Mouse (Mus musculus) liver, embryonic 11.5 days (tissue): ENCODE measurements at regions not wholly inside any gene's neighbourhood (a gene's known extent, or its start where the extent isn't known, plus 50 kb on each side); places are given as distances from the start of the nearest gene placed in this dataset.

Experiments used
- ATAC-seq: fragments of 200-750 bp; cut with Nextera tagmentation; replicated peaks from 2 replicates; pipeline ENCODE4 v1.8.0; 2017; ENCODE audit warnings: moderate number of reproducible peaks, mild to moderate bottlenecking, moderate TSS enrichment, moderate library complexity; ENCODE audit not compliant: low FRiP score
- DNase-seq: peaks from one replicate; pipeline ENCODE4 v3.0.0-alpha.2; 2017; ENCODE audit warnings: low spot score
- H3K27ac ChIP-seq: fragments of 300-500 bp; sonication (generic); 2 replicates; pipeline ENCODE4 v1.5.1; 2014; ENCODE audit warnings: mild to moderate bottlenecking, low read depth, low read length, control low read depth
- H3K27me3 ChIP-seq: fragments of 300-500 bp; sonication (generic); replicated peaks from 2 replicates; pipeline ENCODE4 v1.6.1; 2014; ENCODE audit warnings: low read length, mixed read lengths; ENCODE audit not compliant: control insufficient read depth, insufficient read depth
- H3K36me3 ChIP-seq: fragments of 300-500 bp; sonication (generic); 2 replicates; pipeline ENCODE4 v1.6.1; 2014; ENCODE audit warnings: mild to moderate bottlenecking, low read length, moderate library complexity, mixed read lengths; ENCODE audit not compliant: control insufficient read depth, insufficient read depth
- H3K4me1 ChIP-seq: fragments of 300-500 bp; sonication (generic); replicated peaks from 2 replicates; pipeline ENCODE4 v1.6.1; 2014; ENCODE audit warnings: low read length, mixed read lengths; ENCODE audit not compliant: control insufficient read depth, insufficient read depth
- H3K4me2 ChIP-seq: fragments of 300-500 bp; sonication (generic); 2 replicates; pipeline ENCODE4 v1.6.1; 2014; ENCODE audit warnings: mild to moderate bottlenecking, control low read depth, moderate library complexity
- H3K4me3 ChIP-seq: fragments of 300-500 bp; sonication (generic); 2 replicates; pipeline ENCODE4 v1.5.1; 2014; ENCODE audit warnings: low read depth, low read length, control low read depth
- H3K9ac ChIP-seq: fragments of 300-500 bp; sonication (generic); 2 replicates; pipeline ENCODE4 v1.6.1; 2014; ENCODE audit warnings: low read depth, low read length, control low read depth
- H3K9me3 ChIP-seq: fragments of 300-500 bp; sonication (generic); 2 replicates; pipeline ENCODE4 v1.6.1; 2016; ENCODE audit warnings: low read length, inconsistent platforms, mixed read lengths; ENCODE audit not compliant: control insufficient read depth
- WGBS: fragments of 180-500 bp; shearing (Covaris S2); extraction: QIAGEN DNeasy Blood & Tissue Kit; methylation state at CpG from one replicate; pipeline ENCODE4 v1.1.7; 2014; 5-methylcytosine and 5-hydroxymethylcytosine counted together

GRCm38 (mm10) chr4:56374466-56374865, 365.4 kb upstream of the Gm26657 start:
- Histone ChIP-seq H3K4me1 (no peaks in the 10 kb centered on the region), H3K27ac (no peak overlapping the region), H3K36me3 (no peaks in the 10 kb centered on the region), H3K9me3 (no peaks in the 10 kb centered on the region), H3K4me2 (no peak overlapping the region), H3K4me3 (no peak overlapping the region), H3K27me3 (no peaks in the 10 kb centered on the region), H3K9ac (no peak overlapping the region)
- DNase-seq (no peak), ATAC-seq (no peak)
- 85% methylated on average over 3 of the region's 3 CpGs for WGBS

GRCm38 (mm10) chr4:56373746-56374145, 366.1 kb upstream of the Gm26657 start:
- Histone ChIP-seq H3K4me3 (no peak overlapping the region), H3K36me3 (no peaks in the 10 kb centered on the region), H3K27ac (no peak overlapping the region), H3K9me3 (no peaks in the 10 kb centered on the region), H3K4me1 (no peaks in the 10 kb centered on the region), H3K9ac (no peak overlapping the region), H3K27me3 (no peaks in the 10 kb centered on the region), H3K4me2 (no peak overlapping the region)
- no peak for ATAC-seq
- DNase-seq: no peak
- 66% methylated on average over 4 of the region's 4 CpGs for WGBS

GRCm38 (mm10) chr4:56373167-56373566, 366.7 kb upstream of the Gm26657 start:
- Histone ChIP-seq H3K4me2 (no peak overlapping the region), H3K27me3 (no peaks in the 10 kb centered on the region), H3K36me3 (no peaks in the 10 kb centered on the region), H3K4me3 (no peak overlapping the region), H3K4me1 (no peaks in the 10 kb centered on the region), H3K27ac (no peak overlapping the region), H3K9ac (no peak overlapping the region), H3K9me3 (no peaks in the 10 kb centered on the region)
- DNase-seq (no peak), ATAC-seq (no peak)
- WGBS: 70% methylated on average over 4 of the region's 4 CpGs

- WGBS: 72% methylated on average over 7 of the region's 7 CpGs
- ATAC-seq (no peak), DNase-seq (no peak)
- H3K9ac ChIP-seq: no peak overlapping the region
- H3K36me3 ChIP-seq: no peaks in the 10 kb centered on the region
- no peaks in the 10 kb centered on the region for H3K4me1 ChIP-seq
- H3K4me3 ChIP-seq: no peak overlapping the region
- no peak overlapping the region for H3K4me2 ChIP-seq
- no peak overlapping the region for H3K27ac ChIP-seq
- no peaks in the 10 kb centered on the region for H3K9me3 ChIP-seq
- H3K27me3 ChIP-seq: no peaks in the 10 kb centered on the region
Measured at GRCm38 (mm10) chr4:56372711-56373110, 367.2 kb upstream of the Gm26657 start.

- 79% methylated on average over 6 of the region's 6 CpGs for WGBS
- H3K27me3 ChIP-seq: no peaks in the 10 kb centered on the region
- no peaks in the 10 kb centered on the region for H3K4me1 ChIP-seq
- no peak for DNase-seq
- no peaks in the 10 kb centered on the region for H3K9me3 ChIP-seq
- H3K36me3 ChIP-seq: no peaks in the 10 kb centered on the region
- no peak overlapping the region for H3K4me2 ChIP-seq
- H3K27ac ChIP-seq: no peak overlapping the region
- no peak overlapping the region for H3K9ac ChIP-seq
- H3K4me3 ChIP-seq: no peak overlapping the region
- ATAC-seq: no peak
Measured at GRCm38 (mm10) chr4:56364594-56364993, 375.3 kb upstream of the Gm26657 start.

GRCm38 (mm10) chr4:56362121-56362520, 377.7 kb upstream of the Gm26657 start:
- Histone ChIP-seq H3K36me3 (no peaks in the 10 kb centered on the region), H3K4me2 (no peak overlapping the region), H3K4me1 (no peaks in the 10 kb centered on the region), H3K9ac (no peak overlapping the region), H3K4me3 (no peak overlapping the region), H3K27me3 (no peaks in the 10 kb centered on the region), H3K9me3 (no peaks in the 10 kb centered on the region), H3K27ac (no peak overlapping the region)
- 51% methylated on average over 6 of the region's 6 CpGs for WGBS
- ATAC-seq (no peak), DNase-seq (no peak)

- no peaks in the 10 kb centered on the region for H3K9me3 ChIP-seq
- WGBS: 85% methylated on average over 5 of the region's 5 CpGs
- H3K4me1 ChIP-seq: no peaks in the 10 kb centered on the region
- no peak overlapping the region for H3K9ac ChIP-seq
- H3K27me3 ChIP-seq: no peaks in the 10 kb centered on the region
- no peaks in the 10 kb centered on the region for H3K36me3 ChIP-seq
- H3K4me2 ChIP-seq: no peak overlapping the region
- no peak for DNase-seq
- H3K27ac ChIP-seq: no peak overlapping the region
- ATAC-seq: no peak
- no peak overlapping the region for H3K4me3 ChIP-seq
Measured at GRCm38 (mm10) chr4:56349216-56349615, 390.7 kb upstream of the Gm26657 start.

- no peaks in the 10 kb centered on the region for H3K4me1 ChIP-seq
- H3K36me3 ChIP-seq: no peaks in the 10 kb centered on the region
- no peaks in the 10 kb centered on the region for H3K9me3 ChIP-seq
- ATAC-seq: no peak
- WGBS: 84% methylated on average over 5 of the region's 5 CpGs
- H3K9ac ChIP-seq: no peak overlapping the region
- H3K27me3 ChIP-seq: no peaks in the 10 kb centered on the region
- no peak overlapping the region for H3K27ac ChIP-seq
- no peak for DNase-seq
- no peak overlapping the region for H3K4me2 ChIP-seq
- no peak overlapping the region for H3K4me3 ChIP-seq
Measured at GRCm38 (mm10) chr4:56325156-56325555, 414.7 kb upstream of the Gm26657 start.

- H3K27ac ChIP-seq: no peak overlapping the region
- no peaks in the 10 kb centered on the region for H3K4me1 ChIP-seq
- H3K9me3 ChIP-seq: no peaks in the 10 kb centered on the region
- H3K27me3 ChIP-seq: no peaks in the 10 kb centered on the region
- no peaks in the 10 kb centered on the region for H3K36me3 ChIP-seq
- DNase-seq (no peak), ATAC-seq (no peak)
- H3K4me3 ChIP-seq: no peak overlapping the region
- no peak overlapping the region for H3K9ac ChIP-seq
- H3K4me2 ChIP-seq: no peak overlapping the region
- 80% methylated on average over 4 of the region's 4 CpGs for WGBS
Measured at GRCm38 (mm10) chr4:56319134-56319533, 420.7 kb upstream of the Gm26657 start.
